In the genomic region with DNA sequence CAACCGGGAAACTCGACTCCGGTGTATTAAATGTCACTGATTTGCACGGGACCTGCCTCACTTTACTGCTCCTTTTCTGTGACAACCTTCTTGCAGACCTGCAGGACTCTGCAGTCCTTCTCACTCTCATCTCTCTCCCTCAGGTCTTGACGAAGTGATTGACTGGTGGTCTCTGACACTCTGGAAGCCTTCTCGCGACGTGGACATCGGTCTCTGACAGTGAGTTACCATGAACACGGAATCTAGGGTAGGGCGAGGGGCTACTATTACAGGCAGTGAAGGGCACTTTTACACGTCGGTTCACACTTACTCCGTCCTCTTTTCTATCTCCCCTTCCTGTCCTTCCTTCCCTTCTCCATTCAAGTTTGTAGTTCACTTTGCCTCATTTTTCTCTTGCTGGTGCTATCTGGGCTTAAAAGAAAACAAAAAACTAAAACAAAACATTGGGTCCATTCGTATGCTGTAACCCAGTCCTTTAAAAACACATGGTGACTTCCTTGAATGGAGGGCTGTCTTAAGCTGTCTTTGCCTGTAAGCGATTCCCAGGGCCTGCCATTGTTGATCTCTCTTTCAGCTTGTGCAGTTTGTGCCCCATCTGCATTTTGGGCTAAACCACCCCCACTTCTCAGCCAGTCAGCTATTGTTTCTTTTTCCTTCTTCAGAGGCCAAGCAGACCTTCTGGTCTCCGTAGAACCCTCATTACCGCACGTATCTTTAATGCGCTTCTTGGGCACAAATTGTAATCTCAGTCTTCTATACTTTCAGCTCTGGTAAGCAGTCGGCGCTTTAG, we compare ENCODE assay signal across 8 mouse cellular contexts. TPM values are rescaled to one million over a fixed set of nuclear protein-coding genes. Genes with fewer than 3 reads are reported as not detected.
DNase-seq lines count a peak whose midpoint lies in the region; ATAC-seq lines count a peak whose summit lies in the region.

No protein-coding gene starts in this region.

- no peak for DNase-seq in kidney, adult 8-10 months
- DNase-seq in ovary, postnatal 14 days (ENCODE audit: low spot score) = no peak
- DNase-seq in left cerebral cortex, postnatal 36 days (ENCODE audit: low spot score in 2 of 2) = no peak
- no peak for DNase-seq in left cerebral cortex, postnatal 10 days (ENCODE audit: extremely low spot score in 1 of 2, low spot score in 2 of 2)

- intact Hi-C loops in left cerebral cortex, postnatal 36 days (cut with DNase I) = loop anchor here (5.0 kb wide), 1 partner anchor 107 kb away; a partner anchor contains a TSS
- intact Hi-C loops in left cerebral cortex, postnatal 10 days (cut with DNase I) = no loop called here

- no peak overlapping the region for H3K27ac ChIP-seq in kidney, embryonic 14.5 days (ENCODE audit: low read depth, low read length)
- H3K27ac ChIP-seq in embryonic facial prominence, embryonic 12.5 days = no peak overlapping the region
- no peak overlapping the region for H3K27ac ChIP-seq in intestine, embryonic 16.5 days (ENCODE audit: low read length)
- no peak overlapping the region for H3K27ac ChIP-seq in neural tube, embryonic 13.5 days (replicated peaks)

- 9% methylated on average over 22 of the region's 22 CpGs for WGBS in kidney, embryonic 14.5 days
- WGBS in embryonic facial prominence, embryonic 12.5 days = 4% methylated on average over 22 of the region's 22 CpGs
- 15% methylated on average over 22 of the region's 22 CpGs for WGBS in intestine, embryonic 16.5 days
- WGBS in neural tube, embryonic 13.5 days = 5% methylated on average over 22 of the region's 22 CpGs

- peak overlapping the region; percentile 88 for H3K4me2 ChIP-seq in kidney, embryonic 14.5 days (replicated peaks; ENCODE audit: low read depth, low read length)
- H3K4me2 ChIP-seq in embryonic facial prominence, embryonic 12.5 days (replicated peaks) = peak overlapping the region; percentile 83
- H3K4me2 ChIP-seq in intestine, embryonic 16.5 days (ENCODE audit: low read depth, low read length) = peak overlapping the region; percentile 74
- peak overlapping the region; percentile 94 for H3K4me2 ChIP-seq in neural tube, embryonic 13.5 days

- no peak for ATAC-seq in kidney, embryonic 14.5 days (ENCODE audit: low FRiP score, low TSS enrichment)
- ATAC-seq in embryonic facial prominence, embryonic 12.5 days (ENCODE audit: insufficient number of reproducible peaks, insufficient read depth, low FRiP score, low TSS enrichment) = no peak
- ATAC-seq in intestine, embryonic 16.5 days = no peak
- ATAC-seq in neural tube, embryonic 13.5 days (ENCODE audit: low read depth) = no peak

- H3K9ac ChIP-seq in kidney, embryonic 14.5 days (ENCODE audit: low read depth, low read length) = no peak overlapping the region; the same call in 1 of the 2 replicates
- no peak overlapping the region for H3K9ac ChIP-seq in embryonic facial prominence, embryonic 12.5 days
- H3K9ac ChIP-seq in intestine, embryonic 16.5 days (ENCODE audit: low read depth, low read length) = no peak overlapping the region
- H3K9ac ChIP-seq in neural tube, embryonic 13.5 days = no peak overlapping the region; the same call in 1 of the 2 replicates

- no peaks in the 10 kb centered on the region for H3K9me3 ChIP-seq in kidney, embryonic 14.5 days (ENCODE audit: control insufficient read depth, low read length)
- H3K9me3 ChIP-seq in embryonic facial prominence, embryonic 12.5 days = no peaks in the 10 kb centered on the region
- H3K9me3 ChIP-seq in intestine, embryonic 16.5 days (ENCODE audit: control insufficient read depth, low read length) = no peaks in the 10 kb centered on the region
- H3K9me3 ChIP-seq in neural tube, embryonic 13.5 days = no peaks in the 10 kb centered on the region

- peaks cover 53% of the 10 kb centered on the region for H3K27me3 ChIP-seq in kidney, embryonic 14.5 days (ENCODE audit: control insufficient read depth, insufficient read depth, low read length)
- H3K27me3 ChIP-seq in embryonic facial prominence, embryonic 12.5 days = peaks cover 47% of the 10 kb centered on the region
- peaks cover 14% of the 10 kb centered on the region; the same call in 1 of the 2 replicates for H3K27me3 ChIP-seq in intestine, embryonic 16.5 days (replicated peaks; ENCODE audit: control insufficient read depth, insufficient read depth, low read length)
- H3K27me3 ChIP-seq in neural tube, embryonic 13.5 days = peaks cover 64% of the 10 kb centered on the region

- no peaks in the 10 kb centered on the region for H3K36me3 ChIP-seq in kidney, embryonic 14.5 days (ENCODE audit: control insufficient read depth, insufficient read depth, low read length)
- H3K36me3 ChIP-seq in embryonic facial prominence, embryonic 12.5 days = no peaks in the 10 kb centered on the region
- no peaks in the 10 kb centered on the region for H3K36me3 ChIP-seq in intestine, embryonic 16.5 days (ENCODE audit: control insufficient read depth, insufficient read depth, low read length)
- H3K36me3 ChIP-seq in neural tube, embryonic 13.5 days = no peaks in the 10 kb centered on the region

- peak overlapping the region; percentile 34 for H3K4me3 ChIP-seq in kidney, embryonic 14.5 days (ENCODE audit: low read length)
- peak overlapping the region; percentile 41 for H3K4me3 ChIP-seq in embryonic facial prominence, embryonic 12.5 days
- peak overlapping the region; percentile 45 for H3K4me3 ChIP-seq in intestine, embryonic 16.5 days (ENCODE audit: low read length)
- peak overlapping the region; percentile 43 for H3K4me3 ChIP-seq in neural tube, embryonic 13.5 days

- peaks cover 8% of the 10 kb centered on the region; the same call in 1 of the 2 replicates for H3K4me1 ChIP-seq in kidney, embryonic 14.5 days (ENCODE audit: control insufficient read depth, insufficient read depth, low read length)
- H3K4me1 ChIP-seq in embryonic facial prominence, embryonic 12.5 days = peaks cover 22% of the 10 kb centered on the region
- peaks cover 16% of the 10 kb centered on the region for H3K4me1 ChIP-seq in intestine, embryonic 16.5 days (ENCODE audit: control insufficient read depth, insufficient read depth, low read length)
- H3K4me1 ChIP-seq in neural tube, embryonic 13.5 days (replicated peaks) = peaks cover 31% of the 10 kb centered on the region

RNA-seq across cellular contexts. Expression of a gene that starts 1.5 kb away (rescaled TPM):
- 8.6 and 10.4 TPM in 2 replicates for polyA plus RNA-seq in kidney, embryonic 14.5 days (2014; fragmentation: Nextera tagmentation; extraction: Ambion mirVana)
- 3.4 and 4.5 TPM in 2 replicates for polyA plus RNA-seq in embryonic facial prominence, embryonic 12.5 days (2016; fragmentation: Nextera tagmentation; extraction: Ambion mirVana)
- 6.5 and 6.7 TPM in 2 replicates for polyA plus RNA-seq in intestine, embryonic 16.5 days (2015; fragmentation: Nextera tagmentation; extraction: Ambion mirVana)
- 3.4 and 3.5 TPM in 2 replicates for polyA plus RNA-seq in neural tube, embryonic 13.5 days (2015; fragmentation: Nextera tagmentation; extraction: Ambion mirVana)
- 1 to 10 TPM; 1.9 TPM for total RNA-seq in left cerebral cortex, postnatal 36 days (2021)
- total RNA-seq in left cerebral cortex, postnatal 10 days (2021) = 1 to 10 TPM; 1.2 to 1.4 TPM
